Mouse (Mus musculus): ENCODE measurements at regions not wholly inside any gene's neighbourhood (a gene's known extent, or its start where the extent isn't known, plus 50 kb on each side); places are given as distances from the start of the nearest gene placed in this dataset.

- TF ChIP-seq CTCF (conservative IDR thresholded peaks at IDR 0.05; ENCODE audit: low read length) (no peak), POU5F1 (IDR thresholded peaks at IDR 0.05; ENCODE audit: borderline replicate concordance, low read length) (no peak), NANOG (IDR thresholded peaks at IDR 0.05; ENCODE audit: borderline replicate concordance, low read length) (no peak)
Measured at GRCm38 (mm10) chr5:12127484-12128265, 209.8 kb downstream of the 4933402N22Rik start.
